Mouse (Mus musculus) spleen, embryonic (tissue): ENCODE results near the gene Spg20.

Experiments
- CTCF ChIA-PET: fragments of 350-600 bp; sonication (Branson Sonifier 250); formaldehyde crosslinking; loops from one replicate; lab custom pipeline; 2022; lab: Charles Lee

Gene Spg20

GRCm38 (mm10) chr3:55111935-55112709 lies at the start of gene Spg20:
Gene Spg20 (plus strand): TSS chr3:55112108.
- CTCF ChIA-PET, result no interaction called here

- CTCF ChIA-PET, result no interaction called here
Observed at GRCm38 (mm10) chr3:55062653-55063052, 49.3 kb upstream of the Spg20 start.

GRCm38 (mm10) chr3:55064396-55064795 lies 47.5 kb upstream of the Spg20 start:
- CTCF ChIA-PET, result no interaction called here

DNA sequence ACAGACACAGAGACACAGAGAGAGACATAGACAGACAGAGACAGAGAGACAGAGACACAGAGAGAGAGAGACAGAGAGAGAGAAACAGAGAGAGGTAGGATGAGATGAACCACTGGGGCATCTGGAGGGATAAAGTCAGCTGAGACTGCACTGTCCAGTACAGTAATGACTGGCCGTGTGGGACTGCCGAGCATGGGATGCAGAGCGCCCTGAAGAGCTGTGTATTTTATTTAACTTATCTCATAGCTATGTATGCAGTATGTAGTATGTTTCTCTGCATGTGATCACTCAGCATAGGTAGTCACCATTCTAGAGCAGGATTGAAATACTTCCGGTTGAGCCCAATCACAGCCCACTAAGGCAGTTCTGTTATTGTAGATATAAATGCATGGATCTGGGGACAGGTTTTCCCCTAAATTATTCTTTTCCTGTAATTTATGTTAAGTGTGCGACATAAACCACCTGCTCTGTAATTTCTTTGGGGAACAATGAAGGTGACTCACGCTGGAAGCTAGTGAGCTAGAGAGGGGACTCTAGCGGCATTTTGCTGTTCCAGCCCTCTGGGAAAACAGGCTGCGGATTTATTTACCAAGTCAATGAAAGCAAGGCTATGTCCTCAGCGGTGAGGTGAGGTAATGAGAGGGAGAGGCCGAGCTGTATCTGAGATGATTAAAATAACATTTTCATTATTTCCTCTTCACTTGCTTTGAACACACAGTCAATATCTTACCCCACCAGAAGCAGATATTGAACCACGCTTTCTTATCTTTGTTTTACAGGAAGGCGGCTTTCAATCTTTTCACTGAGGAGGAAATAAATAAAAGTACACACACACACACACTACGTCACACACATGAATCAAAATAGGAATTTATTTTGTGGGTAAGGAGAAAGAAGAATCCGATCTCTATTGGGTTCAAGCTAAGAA lies 45.9 kb upstream of the Spg20 start:
- CTCF ChIA-PET, result no interaction called here

GRCm38 (mm10) chr3:55066666-55067023 lies 45.3 kb upstream of the Spg20 start:
- CTCF ChIA-PET, result no interaction called here

- CTCF ChIA-PET, result no interaction called here
Observed at GRCm38 (mm10) chr3:55067791-55068434, 44.0 kb upstream of the Spg20 start.

- CTCF ChIA-PET, result no interaction called here
Observed at GRCm38 (mm10) chr3:55074576-55075293, 37.2 kb upstream of the Spg20 start.

- CTCF ChIA-PET, result no interaction called here
Observed at GRCm38 (mm10) chr3:55075294-55075648, 36.6 kb upstream of the Spg20 start.

DNA sequence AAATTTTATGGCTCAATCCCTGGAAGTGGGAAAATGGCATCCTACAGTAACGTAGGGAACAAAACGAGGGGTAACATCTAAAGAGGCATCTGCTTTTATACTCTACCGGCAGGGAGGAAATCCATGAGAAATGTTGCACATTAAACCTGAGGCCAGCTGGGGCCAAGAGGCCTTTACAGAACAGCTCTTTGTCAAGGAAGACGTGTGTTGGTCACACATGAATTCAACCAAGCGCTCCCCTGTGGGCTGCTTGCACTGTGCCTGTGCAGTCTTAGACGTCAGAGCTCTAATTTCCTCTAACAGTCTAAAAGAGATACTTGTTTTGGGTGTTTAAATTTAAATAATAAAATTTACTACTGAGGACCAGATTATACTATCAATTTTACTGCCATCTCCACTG lies 33.7 kb upstream of the Spg20 start:
- CTCF ChIA-PET, result no interaction called here

- CTCF ChIA-PET, result no interaction called here
Observed at GRCm38 (mm10) chr3:55079619-55080018, 32.3 kb upstream of the Spg20 start.

DNA sequence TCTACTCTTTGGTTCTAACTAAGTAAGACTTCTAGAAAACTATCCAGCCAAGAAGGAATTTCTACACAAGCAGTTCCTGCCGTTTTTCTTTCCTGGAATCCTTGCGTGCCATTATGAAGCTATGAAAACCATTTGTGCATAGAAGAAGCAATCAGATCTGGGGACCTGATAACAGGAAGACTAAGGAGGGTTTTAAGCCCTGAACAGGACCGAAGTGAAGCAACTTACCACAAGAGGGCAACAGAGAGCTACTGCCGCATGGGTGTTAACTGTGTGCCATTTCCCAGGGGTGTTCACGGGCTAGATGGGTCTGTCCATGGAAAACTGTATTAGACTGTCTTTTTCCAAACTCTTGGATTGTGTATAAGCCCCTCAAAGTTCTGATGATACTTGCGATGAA lies 31.9 kb upstream of the Spg20 start:
- CTCF ChIA-PET, result no interaction called here

- CTCF ChIA-PET, result no interaction called here
Observed at GRCm38 (mm10) chr3:55084781-55085180, 27.1 kb upstream of the Spg20 start.

- CTCF ChIA-PET, result interaction anchor here (0.6 kb wide), 1 partner anchor 9 kb away, joined by 3 read pairs; no protein-coding TSS in a partner anchor
Observed at GRCm38 (mm10) chr3:55085716-55086115, 26.2 kb upstream of the Spg20 start.

DNA sequence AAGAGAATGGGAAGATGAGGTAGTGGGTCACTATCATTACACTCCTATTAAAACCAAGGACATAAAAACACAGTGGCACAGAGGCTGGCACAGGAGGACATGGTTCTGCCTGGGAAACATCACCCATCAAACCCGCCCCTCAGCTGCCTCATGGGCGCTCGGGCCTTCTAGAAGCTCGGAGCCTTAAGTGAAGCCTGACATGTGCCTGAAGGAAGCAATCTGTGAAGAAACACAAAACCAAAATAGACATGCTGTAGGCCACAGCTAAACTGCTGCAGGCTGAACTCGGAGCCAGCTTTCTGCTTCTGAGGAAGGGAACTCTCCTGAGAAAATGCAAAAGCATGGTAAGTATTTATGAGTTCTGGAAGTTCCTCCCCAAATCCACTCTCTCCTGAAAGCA lies 25.0 kb upstream of the Spg20 start:
- CTCF ChIA-PET, result no interaction called here

- CTCF ChIA-PET, result no interaction called here
Observed at GRCm38 (mm10) chr3:55087360-55087759, 24.5 kb upstream of the Spg20 start.

DNA sequence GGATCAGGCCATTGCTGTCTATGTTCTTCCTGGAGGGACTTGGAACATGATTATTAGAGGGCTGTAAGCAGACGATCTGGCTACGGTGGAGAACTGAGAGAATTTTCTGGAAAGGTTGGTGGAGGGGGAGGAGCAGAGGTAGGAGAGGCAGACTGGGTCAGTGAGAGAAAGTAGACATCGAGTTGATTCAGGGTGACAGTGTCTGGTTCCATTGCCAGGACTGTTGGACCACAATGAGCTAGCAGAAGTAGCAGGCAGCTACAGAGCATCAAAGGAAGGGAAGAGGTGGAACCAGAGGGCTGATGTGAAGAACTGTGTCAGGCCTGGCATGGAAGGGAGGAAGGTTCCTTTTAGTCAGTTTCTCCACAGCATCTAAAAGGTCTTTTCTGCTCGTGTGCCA lies 23.5 kb upstream of the Spg20 start:
- CTCF ChIA-PET, result no interaction called here

DNA sequence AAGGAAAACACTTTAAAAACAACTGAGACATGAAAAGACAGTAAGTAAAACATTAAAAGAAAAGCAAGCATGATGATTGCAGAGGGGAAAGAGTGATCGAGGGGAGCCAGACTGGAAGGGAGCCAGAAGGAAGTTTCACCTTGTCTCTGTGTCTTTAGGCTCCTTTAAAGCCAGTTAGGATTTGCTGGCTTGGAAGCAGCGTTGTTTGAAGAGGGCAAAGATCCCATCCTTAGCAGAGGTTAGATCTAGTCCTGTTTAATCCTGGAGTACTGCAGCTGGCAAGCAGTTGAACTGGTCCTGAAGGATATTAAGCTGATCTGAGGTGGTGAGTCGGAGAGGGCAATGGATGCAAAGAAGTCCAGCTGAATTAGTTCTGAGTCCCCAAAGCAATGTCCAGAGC lies 23.1 kb upstream of the Spg20 start:
- CTCF ChIA-PET, result no interaction called here

DNA sequence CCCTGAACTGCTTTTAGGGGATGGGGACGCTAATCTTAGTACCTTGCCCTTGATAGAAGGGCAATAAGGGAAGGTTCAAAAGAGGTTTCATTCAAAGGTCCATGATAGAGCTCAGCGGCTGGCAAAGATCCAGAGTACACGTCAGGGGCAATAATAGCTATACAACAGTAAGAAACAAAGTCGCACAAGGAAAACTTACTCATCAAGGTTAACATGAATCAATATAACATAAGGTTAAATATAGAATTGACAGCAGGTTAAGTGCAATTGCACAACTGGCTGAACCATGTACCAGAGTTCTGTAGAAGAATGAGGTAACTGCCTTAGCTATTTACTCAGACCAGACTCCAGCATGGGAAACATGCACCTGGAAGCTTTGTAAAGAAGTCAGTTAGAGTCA lies 22.6 kb upstream of the Spg20 start:
- CTCF ChIA-PET, result no interaction called here

GRCm38 (mm10) chr3:55093161-55093560 lies 18.7 kb upstream of the Spg20 start:
- CTCF ChIA-PET, result no interaction called here

GRCm38 (mm10) chr3:55095968-55096654 lies 15.8 kb upstream of the Spg20 start:
- CTCF ChIA-PET, result no interaction called here

DNA sequence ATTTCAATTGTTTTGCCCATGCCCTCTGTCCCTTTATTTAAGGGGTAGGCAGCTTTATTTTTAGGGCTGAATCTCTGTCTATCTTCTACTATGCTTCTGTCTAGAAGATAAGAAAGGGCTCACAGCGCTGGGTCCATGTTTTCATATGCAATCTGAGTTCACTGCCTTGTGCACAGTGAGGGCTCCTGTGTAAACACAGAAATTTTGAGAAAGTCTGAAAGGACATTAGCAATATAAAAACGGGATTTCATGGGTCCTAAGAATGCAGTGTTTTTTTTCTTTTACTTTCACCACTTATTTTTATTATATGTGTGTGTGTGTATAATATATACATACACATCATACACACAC lies 15.3 kb upstream of the Spg20 start:
- CTCF ChIA-PET, result no interaction called here
